Mouse (Mus musculus) central nervous system, embryonic 18 days (tissue): ENCODE measurements around the gene Atp1b4. TPM values are rescaled to one million over a fixed set of nuclear protein-coding genes. Genes with fewer than 3 reads are reported as not detected.

Experiments used
- polyA plus RNA-seq: library from polyadenylated mRNA; depleted of rRNA; stranded (reverse); fragments of >200 nt; gene quantifications from 2 replicates; pipeline ENCODE4 v1.2.3, GENCODE M21; 2012; rRNA removed

Gene Atp1b4
- polyA plus RNA-seq, result 3.1 TPM in 1 of 2 replicates, not detected in the other

GRCm38 (mm10) chrX:38315884-38316283, at the start of gene Atp1b4:
Gene Atp1b4, plus strand, starts transcription at chrX:38316184.

Other genes starting within 250 kb of the Atp1b4 start
- not detected in 2 replicates for gene Rhox10, start 249.7 kb upstream of the Atp1b4 start, polyA plus RNA-seq
- gene Rhox11, start 231.0 kb upstream of the Atp1b4 start, polyA plus RNA-seq, result not detected in 2 replicates
- gene Rhox12, start 205.3 kb upstream of the Atp1b4 start, polyA plus RNA-seq, result not detected in 2 replicates
- gene Rhox13, start 195.0 kb upstream of the Atp1b4 start, polyA plus RNA-seq, result not detected in 2 replicates
- gene Zbtb33, start 126.4 kb upstream of the Atp1b4 start, polyA plus RNA-seq, result 14.6 and 14.9 TPM in 2 replicates
- 9.8 and 13.4 TPM in 2 replicates for gene Tmem255a, start 63.7 kb upstream of the Atp1b4 start, polyA plus RNA-seq
- gene Lamp2, start 140.3 kb downstream of the Atp1b4 start, polyA plus RNA-seq, result 37.5 and 41.0 TPM in 2 replicates